Mouse (Mus musculus): ENCODE results near the gene Ndufs8. TPM values are rescaled to one million over a fixed set of nuclear protein-coding genes. Genes with fewer than 3 reads are reported as not detected.

Gene Ndufs8
- polyA plus RNA-seq, 1 experiment from 2014 or later, result 271 TPM

DNA sequence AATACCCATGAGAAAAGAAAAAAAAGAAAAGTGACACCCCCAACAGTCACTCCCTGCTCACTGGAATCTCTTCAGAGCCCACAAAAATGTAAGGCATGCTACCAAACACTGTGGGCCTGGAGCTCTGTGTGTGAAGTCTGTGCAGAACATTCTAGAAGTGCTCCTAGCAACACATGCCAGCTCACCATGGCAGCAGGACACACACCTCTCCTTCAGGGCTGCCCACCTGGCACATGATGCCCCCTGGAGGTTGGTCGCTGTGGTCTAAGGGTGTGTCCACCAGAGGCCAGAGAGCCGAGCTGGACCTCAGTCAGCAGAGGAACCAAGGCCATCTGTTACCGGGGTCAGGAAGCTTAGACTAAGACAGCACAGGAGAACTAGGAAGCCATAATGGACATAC, 13.7 kb upstream of the Ndufs8 start:
- no peak overlapping the region for H3K4me3 ChIP-seq (replicated peaks; ENCODE audit: low read length)
- H3K9ac ChIP-seq (ENCODE audit: low read length), result no peak overlapping the region
- H3K27ac ChIP-seq (ENCODE audit: low read length), result no peak overlapping the region
- H3K4me2 ChIP-seq (ENCODE audit: low read depth, low read length), result no peak overlapping the region
- WGBS, result 56% methylated on average over 3 of the region's 3 CpGs
- peaks cover 23% of the 10 kb centered on the region; the same call in 1 of the 2 replicates for H3K4me1 ChIP-seq (ENCODE audit: control insufficient read depth, insufficient read depth, low read length)
- no peaks in the 10 kb centered on the region for H3K36me3 ChIP-seq (ENCODE audit: control insufficient read depth, insufficient read depth, low read length)
- no peaks in the 10 kb centered on the region for H3K27me3 ChIP-seq (ENCODE audit: control insufficient read depth, insufficient read depth, low read length)
- no peaks in the 10 kb centered on the region for H3K9me3 ChIP-seq (replicated peaks; ENCODE audit: control insufficient read depth, low read length)
- no peak for ATAC-seq (ENCODE audit: insufficient read depth, low FRiP score)

- 81% methylated on average over 6 of the region's 6 CpGs for WGBS
- ATAC-seq (ENCODE audit: insufficient read depth, low FRiP score), result no peak
- Histone ChIP-seq H3K9me3 (replicated peaks; ENCODE audit: control insufficient read depth, low read length) (no peaks in the 10 kb centered on the region), H3K4me2 (ENCODE audit: low read depth, low read length) (no peak overlapping the region), H3K4me1 (ENCODE audit: control insufficient read depth, insufficient read depth, low read length) (peaks cover 23% of the 10 kb centered on the region; the same call in 1 of the 2 replicates), H3K27me3 (ENCODE audit: control insufficient read depth, insufficient read depth, low read length) (no peaks in the 10 kb centered on the region), H3K36me3 (ENCODE audit: control insufficient read depth, insufficient read depth, low read length) (no peaks in the 10 kb centered on the region), H3K4me3 (replicated peaks; ENCODE audit: low read length) (no peak overlapping the region), H3K27ac (ENCODE audit: low read length) (no peak overlapping the region), H3K9ac (ENCODE audit: low read length) (no peak overlapping the region)
Observed at GRCm38 (mm10) chr19:3925859-3926258, 13.3 kb upstream of the Ndufs8 start.

DNA sequence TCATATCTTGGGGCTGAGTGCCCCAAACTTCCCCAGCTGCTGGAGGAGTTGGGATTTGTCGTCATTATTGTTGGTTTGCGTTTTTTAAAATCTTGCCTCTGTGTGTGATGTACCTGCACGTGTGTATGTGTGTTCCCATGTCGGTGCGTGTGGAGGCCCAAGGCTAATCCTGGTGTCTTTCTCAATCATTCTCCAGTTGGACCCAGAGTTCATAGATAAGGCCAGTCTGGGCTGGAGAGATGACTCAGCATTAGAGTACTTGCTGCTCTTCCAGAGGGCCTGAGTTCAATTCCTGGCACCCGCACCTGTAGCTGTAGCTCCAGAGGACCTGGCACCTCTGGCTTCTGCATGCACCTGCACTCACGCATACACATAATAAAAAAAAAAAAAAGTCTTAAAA, 12.3 kb upstream of the Ndufs8 start:
- H3K9me3 ChIP-seq (replicated peaks; ENCODE audit: control insufficient read depth, low read length), result no peaks in the 10 kb centered on the region

GRCm38 (mm10) chr19:3924190-3924589, 11.6 kb upstream of the Ndufs8 start:
- peaks cover 8% of the 10 kb centered on the region; the same call in 1 of the 2 replicates for H3K4me1 ChIP-seq (ENCODE audit: control insufficient read depth, insufficient read depth, low read length)
- no peak for ATAC-seq (ENCODE audit: insufficient read depth, low FRiP score)
- WGBS, result 74% methylated on average over 8 of the region's 8 CpGs
- H3K4me3 ChIP-seq (replicated peaks; ENCODE audit: low read length), result no peak overlapping the region
- H3K4me2 ChIP-seq (ENCODE audit: low read depth, low read length), result no peak overlapping the region
- no peaks in the 10 kb centered on the region for H3K36me3 ChIP-seq (ENCODE audit: control insufficient read depth, insufficient read depth, low read length)
- peak overlapping the region; percentile 34 for H3K27ac ChIP-seq (ENCODE audit: low read length)
- H3K27me3 ChIP-seq (ENCODE audit: control insufficient read depth, insufficient read depth, low read length), result no peaks in the 10 kb centered on the region
- H3K9me3 ChIP-seq (replicated peaks; ENCODE audit: control insufficient read depth, low read length), result no peaks in the 10 kb centered on the region
- no peak overlapping the region for H3K9ac ChIP-seq (ENCODE audit: low read length)

More for the DNA sequence above, 12.3 kb upstream of the Ndufs8 start:
- WGBS, result 89% methylated on average over 7 of the region's 7 CpGs
- peaks cover 13% of the 10 kb centered on the region; the same call in 1 of the 2 replicates for H3K4me1 ChIP-seq (ENCODE audit: control insufficient read depth, insufficient read depth, low read length)
- H3K4me2 ChIP-seq (ENCODE audit: low read depth, low read length), result no peak overlapping the region
- H3K4me3 ChIP-seq (replicated peaks; ENCODE audit: low read length), result no peak overlapping the region
- H3K27ac ChIP-seq (ENCODE audit: low read length), result no peak overlapping the region
- H3K9ac ChIP-seq (ENCODE audit: low read length), result no peak overlapping the region
- no peaks in the 10 kb centered on the region for H3K36me3 ChIP-seq (ENCODE audit: control insufficient read depth, insufficient read depth, low read length)
- H3K27me3 ChIP-seq (ENCODE audit: control insufficient read depth, insufficient read depth, low read length), result no peaks in the 10 kb centered on the region
- no peak for ATAC-seq (ENCODE audit: insufficient read depth, low FRiP score)

- H3K4me3 ChIP-seq (replicated peaks; ENCODE audit: low read length), result no peak overlapping the region
- ATAC-seq (ENCODE audit: insufficient read depth, low FRiP score), result 0 out of 2 replicates have a peak, but pooled peaks have one; percentile 27
Observed at GRCm38 (mm10) chr19:3923586-3923985, 11.0 kb upstream of the Ndufs8 start.

GRCm38 (mm10) chr19:3922661-3923371, 10.2 kb upstream of the Ndufs8 start:
- peaks cover 8% of the 10 kb centered on the region; the same call in 1 of the 2 replicates for H3K4me1 ChIP-seq (ENCODE audit: control insufficient read depth, insufficient read depth, low read length)
- no peak overlapping the region for H3K4me3 ChIP-seq (replicated peaks; ENCODE audit: low read length)
- WGBS, result 49% methylated on average over 10 of the region's 10 CpGs
- peak overlapping the region; percentile 34 for H3K27ac ChIP-seq (ENCODE audit: low read length)
- no peaks in the 10 kb centered on the region for H3K36me3 ChIP-seq (ENCODE audit: control insufficient read depth, insufficient read depth, low read length)
- no peak overlapping the region for H3K9ac ChIP-seq (ENCODE audit: low read length)
- no peaks in the 10 kb centered on the region for H3K27me3 ChIP-seq (ENCODE audit: control insufficient read depth, insufficient read depth, low read length)
- H3K4me2 ChIP-seq (ENCODE audit: low read depth, low read length), result no peak overlapping the region
- ATAC-seq (ENCODE audit: insufficient read depth, low FRiP score), result no peak
- H3K9me3 ChIP-seq (replicated peaks; ENCODE audit: control insufficient read depth, low read length), result no peaks in the 10 kb centered on the region

More at GRCm38 (mm10) chr19:3923586-3923985, 11.0 kb upstream of the Ndufs8 start:
- Histone ChIP-seq H3K36me3 (ENCODE audit: control insufficient read depth, insufficient read depth, low read length) (no peaks in the 10 kb centered on the region), H3K27me3 (ENCODE audit: control insufficient read depth, insufficient read depth, low read length) (no peaks in the 10 kb centered on the region), H3K9me3 (replicated peaks; ENCODE audit: control insufficient read depth, low read length) (no peaks in the 10 kb centered on the region), H3K27ac (ENCODE audit: low read length) (peak overlapping the region; percentile 34), H3K4me1 (ENCODE audit: control insufficient read depth, insufficient read depth, low read length) (peaks cover 8% of the 10 kb centered on the region; the same call in 1 of the 2 replicates), H3K9ac (ENCODE audit: low read length) (no peak overlapping the region), H3K4me2 (ENCODE audit: low read depth, low read length) (no peak overlapping the region)
- WGBS, result 49% methylated on average over 13 of the region's 13 CpGs

GRCm38 (mm10) chr19:3919928-3920327, 7.4 kb upstream of the Ndufs8 start:
- peaks cover 8% of the 10 kb centered on the region; the same call in 1 of the 2 replicates for H3K4me1 ChIP-seq (ENCODE audit: control insufficient read depth, insufficient read depth, low read length)
- no peak overlapping the region for H3K27ac ChIP-seq (ENCODE audit: low read length)
- no peaks in the 10 kb centered on the region for H3K27me3 ChIP-seq (ENCODE audit: control insufficient read depth, insufficient read depth, low read length)
- no peak overlapping the region for H3K9ac ChIP-seq (ENCODE audit: low read length)
- no peak for ATAC-seq (ENCODE audit: insufficient read depth, low FRiP score)
- H3K4me3 ChIP-seq (replicated peaks; ENCODE audit: low read length), result no peak overlapping the region
- H3K9me3 ChIP-seq (replicated peaks; ENCODE audit: control insufficient read depth, low read length), result no peaks in the 10 kb centered on the region
- no peaks in the 10 kb centered on the region for H3K36me3 ChIP-seq (ENCODE audit: control insufficient read depth, insufficient read depth, low read length)
- H3K4me2 ChIP-seq (ENCODE audit: low read depth, low read length), result no peak overlapping the region

DNA sequence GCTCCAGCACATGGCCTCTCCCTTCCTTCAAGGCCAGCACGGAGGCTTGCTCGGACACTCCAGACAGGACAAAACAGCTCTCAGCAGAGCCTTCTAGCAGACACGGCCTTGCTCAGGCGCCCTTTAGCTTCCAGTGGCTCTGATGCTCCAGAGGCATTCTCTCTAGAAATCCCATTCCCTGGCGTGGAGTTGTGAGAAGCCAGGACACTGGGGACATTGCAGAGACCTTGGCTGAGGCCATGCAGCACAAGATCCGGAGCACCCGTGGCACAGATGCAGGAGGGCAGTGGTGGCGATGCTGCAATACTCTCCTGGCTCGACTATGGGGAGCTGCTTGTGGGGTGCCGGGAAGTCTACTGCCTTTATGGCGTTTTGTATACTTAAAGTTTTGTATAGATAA, 4.2 kb upstream of the Ndufs8 start:
- H3K27ac ChIP-seq (ENCODE audit: low read length), result no peak overlapping the region

DNA sequence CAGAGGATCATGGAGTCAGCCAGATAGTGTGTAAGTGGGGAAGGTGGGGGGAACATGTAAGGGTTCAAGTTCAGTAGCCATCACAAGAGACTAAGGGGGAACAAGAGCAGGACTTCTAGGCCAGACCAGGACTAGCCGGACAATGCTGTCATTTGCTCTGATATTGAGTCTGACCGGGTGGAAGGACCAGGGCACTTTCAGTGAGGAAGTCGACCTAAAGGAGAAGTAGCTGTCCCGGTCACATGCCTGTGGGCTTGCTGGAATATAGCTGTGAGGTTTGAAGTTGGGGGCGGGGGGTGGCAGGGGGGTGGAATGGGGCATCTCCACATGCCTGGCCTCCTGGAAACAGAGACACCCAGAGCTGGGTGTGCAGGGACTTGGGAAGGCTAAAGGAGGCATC, 2.0 kb upstream of the Ndufs8 start:
- H3K27me3 ChIP-seq (ENCODE audit: control insufficient read depth, insufficient read depth, low read length), result no peaks in the 10 kb centered on the region
- H3K4me2 ChIP-seq (ENCODE audit: low read depth, low read length), result no peak overlapping the region
- H3K36me3 ChIP-seq (ENCODE audit: control insufficient read depth, insufficient read depth, low read length), result 0 out of 2 replicates have a peak, but pooled peaks cover 2% of the 10 kb centered on the region
- ATAC-seq (ENCODE audit: insufficient read depth, low FRiP score), result no peak
- H3K9ac ChIP-seq (ENCODE audit: low read length), result no peak overlapping the region
- H3K4me3 ChIP-seq (replicated peaks; ENCODE audit: low read length), result no peak overlapping the region
- H3K9me3 ChIP-seq (replicated peaks; ENCODE audit: control insufficient read depth, low read length), result no peaks in the 10 kb centered on the region
- H3K27ac ChIP-seq (ENCODE audit: low read length), result no peak overlapping the region
- 85% methylated on average over 5 of the region's 5 CpGs for WGBS
- peaks cover 19% of the 10 kb centered on the region for H3K4me1 ChIP-seq (ENCODE audit: control insufficient read depth, insufficient read depth, low read length)

More for the DNA sequence above, 4.2 kb upstream of the Ndufs8 start:
- no peaks in the 10 kb centered on the region for H3K9me3 ChIP-seq (replicated peaks; ENCODE audit: control insufficient read depth, low read length)
- no peaks in the 10 kb centered on the region for H3K36me3 ChIP-seq (ENCODE audit: control insufficient read depth, insufficient read depth, low read length)
- peaks cover 14% of the 10 kb centered on the region for H3K4me1 ChIP-seq (ENCODE audit: control insufficient read depth, insufficient read depth, low read length)
- 79% methylated on average over 11 of the region's 11 CpGs for WGBS
- H3K27me3 ChIP-seq (ENCODE audit: control insufficient read depth, insufficient read depth, low read length), result no peaks in the 10 kb centered on the region
- no peak overlapping the region for H3K9ac ChIP-seq (ENCODE audit: low read length)
- ATAC-seq (ENCODE audit: insufficient read depth, low FRiP score), result no peak
- no peak overlapping the region for H3K4me3 ChIP-seq (replicated peaks; ENCODE audit: low read length)
- H3K4me2 ChIP-seq (ENCODE audit: low read depth, low read length), result no peak overlapping the region

Data from stomach, embryonic 16.5 days (tissue).